Mouse (Mus musculus) adrenal gland, postnatal 36 days (tissue): ENCODE measurements around the gene Cntn1. TPM values are rescaled to one million over a fixed set of nuclear protein-coding genes. Genes with fewer than 3 reads are reported as not detected.
"Not testable (repeated sequence)": the region's sequence is repeated elsewhere in the genome, so short reads cannot be mapped to it uniquely, and the experiment has no call there.

Source experiments
- DNase-seq, 2 experiments: peaks; one replicate each; pipeline ENCODE4 v3.0.0; 2021; ENCODE audit warnings: mixed read lengths in 1 of 2
- total RNA-seq, 2 experiments: library from RNA; stranded (reverse); gene quantifications; 2 replicates each; pipeline ENCODE4 v1.2.3; 2021

Gene Cntn1
- total RNA-seq, 2 experiments from 2014 or later = 2.4 to 2.5 TPM

- DNase-seq = no peak
Observed at GRCm38 (mm10) chr15:92268741-92269322, 217.9 kb downstream of the Cntn1 start.

- DNase-seq = no peak
Observed at GRCm38 (mm10) chr15:92271801-92272365, 220.9 kb downstream of the Cntn1 start.

- DNase-seq = no peak
Observed at GRCm38 (mm10) chr15:92276826-92277225, 225.9 kb downstream of the Cntn1 start.

GRCm38 (mm10) chr15:92277984-92278383 lies 227.0 kb downstream of the Cntn1 start:
- no peak for DNase-seq

GRCm38 (mm10) chr15:92280966-92281365 lies 230.0 kb downstream of the Cntn1 start:
- DNase-seq = no peak

- DNase-seq = no peak
Observed at GRCm38 (mm10) chr15:92287616-92288015, 236.7 kb downstream of the Cntn1 start.

GRCm38 (mm10) chr15:92296479-92296878 lies 245.5 kb downstream of the Cntn1 start:
- DNase-seq = no peak

- DNase-seq = no peak
Observed at GRCm38 (mm10) chr15:92302796-92303195, 251.8 kb downstream of the Cntn1 start.

- no peak for DNase-seq
Observed at GRCm38 (mm10) chr15:92304221-92304620, 253.3 kb downstream of the Cntn1 start.

GRCm38 (mm10) chr15:92321959-92322358 lies 271.0 kb downstream of the Cntn1 start:
- no peak for DNase-seq

GRCm38 (mm10) chr15:92327111-92327510 lies 276.1 kb downstream of the Cntn1 start:
- DNase-seq = no peak

- DNase-seq = no peak
Observed at GRCm38 (mm10) chr15:92340253-92340652, 289.3 kb downstream of the Cntn1 start.

- DNase-seq = no peak
Observed at GRCm38 (mm10) chr15:92341424-92341823, 290.5 kb downstream of the Cntn1 start.

- DNase-seq = no peak
Observed at GRCm38 (mm10) chr15:92344136-92344869, 293.3 kb downstream of the Cntn1 start.

GRCm38 (mm10) chr15:92347426-92347825 lies 296.5 kb downstream of the Cntn1 start:
- DNase-seq = no peak

GRCm38 (mm10) chr15:92347902-92348301 lies 296.9 kb downstream of the Cntn1 start:
- DNase-seq = no peak

GRCm38 (mm10) chr15:92348453-92348852 lies 297.5 kb downstream of the Cntn1 start:
- DNase-seq = not testable (repeated sequence)

- DNase-seq = no peak
Observed at GRCm38 (mm10) chr15:92364153-92364552, 313.2 kb downstream of the Cntn1 start.

- no peak for DNase-seq
Observed at GRCm38 (mm10) chr15:92364592-92364991, 313.6 kb downstream of the Cntn1 start.
